Mouse (Mus musculus) pancreas, adult 10 weeks (tissue): Measurements from ENCODE around the gene Dusp8. TPM values are rescaled to one million over a fixed set of nuclear protein-coding genes. Genes with fewer than 3 reads are reported as not detected.

Experiments
- polyA plus RNA-seq: library from polyadenylated mRNA; stranded (reverse); fragments of 350-450 nt; fragmentation: Illumina TruSeq; extraction: RNeasy Lipid Tissue Mini Kit (QIAGEN cat#74804); gene quantifications from one replicate; pipeline ENCODE4 v1.2.3, GENCODE M21; 2015; ENCODE audit warnings: low read depth, low replicate concordance; ENCODE audit not compliant: insufficient read depth

The Dusp8 gene
- 2.1 TPM for polyA plus RNA-seq

GRCm38 (mm10) chr7:142095183-142095931 lies at the start of gene Dusp8:
Gene Dusp8, minus strand, starts transcription at chr7:142095843.

GRCm38 (mm10) chr7:142144507-142144906 lies 48.9 kb upstream of the Dusp8 start, which contains the start of gene Gm45337:
Gene Gm45337, minus strand, starts transcription at chr7:142144607.

GRCm38 (mm10) chr7:142135934-142136333 lies 40.3 kb upstream of the Dusp8 start, which contains the start of gene Gm39115:
Gene Gm39115, minus strand, starts transcription at chr7:142136034.

DNA sequence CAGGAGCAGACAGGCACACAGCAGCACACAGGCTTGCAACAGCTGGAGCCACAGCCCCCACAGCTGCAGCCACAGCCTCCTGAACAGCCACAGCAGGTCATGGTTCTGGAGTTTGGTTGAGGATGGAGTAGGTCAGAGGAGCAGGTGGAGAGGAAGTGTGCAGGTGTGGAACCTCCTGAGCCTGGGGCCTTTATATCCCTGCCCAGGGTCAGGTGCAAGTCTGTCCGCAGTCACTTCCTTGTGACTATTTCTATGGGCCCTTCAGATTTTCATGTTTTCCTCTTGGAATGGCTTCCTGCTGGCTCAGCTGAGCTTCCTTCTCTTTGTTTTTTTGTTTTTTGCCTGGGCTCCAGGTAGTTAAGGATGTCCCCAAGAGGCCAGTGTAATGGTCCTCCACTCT lies 25.0 kb upstream of the Dusp8 start, which contains the start of gene Gm45618:
TSS of gene Gm45618 (minus strand) at position 101 of the 400 bp plus-strand sequence.

DNA sequence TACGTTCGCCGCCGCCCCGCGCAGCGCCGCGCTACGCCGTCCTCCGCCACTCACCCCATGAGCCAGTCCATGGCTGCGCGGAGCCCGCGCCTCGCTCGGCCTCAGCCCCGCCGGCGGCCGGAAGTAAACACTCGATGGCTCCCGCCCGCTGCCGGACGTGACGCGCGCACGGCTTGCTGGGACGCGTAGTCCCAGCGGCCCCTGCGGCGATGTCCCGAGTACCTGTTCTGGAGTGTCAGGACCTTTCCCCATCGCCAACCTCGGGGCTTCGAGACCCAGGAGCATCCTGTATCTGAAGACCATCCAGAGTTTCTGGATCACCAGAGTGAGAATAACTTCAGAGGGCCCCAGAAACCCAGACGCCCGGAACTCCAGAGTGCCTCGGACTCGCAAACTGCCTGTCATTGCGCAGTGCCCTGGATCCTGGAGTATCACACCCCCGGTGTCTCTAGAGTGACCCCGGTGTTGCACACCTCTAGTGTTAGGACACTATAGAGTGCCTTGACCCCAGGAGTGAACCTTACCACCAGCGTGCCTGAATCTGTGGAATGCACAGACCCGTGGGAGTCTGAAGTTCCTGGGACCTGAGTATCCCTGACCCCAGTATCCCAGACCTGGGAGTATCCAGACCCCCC lies 34.6 kb downstream of the Dusp8 start, which contains the start of gene Mob2:
TSS of gene Mob2 (minus strand) at position 135 of the 635 bp plus-strand sequence.

Other genes starting within 250 kb of the Dusp8 start
- 11.2 TPM for gene Tollip, start 177.3 kb downstream of the Dusp8 start, polyA plus RNA-seq
- gene Brsk2, start 146.1 kb downstream of the Dusp8 start, polyA plus RNA-seq: 10.4 TPM
- 23.7 TPM for gene Mob2, start 34.8 kb downstream of the Dusp8 start, polyA plus RNA-seq
- gene Gm45618, start 24.9 kb upstream of the Dusp8 start, polyA plus RNA-seq: not detected
- not detected for gene Gm39115, start 40.2 kb upstream of the Dusp8 start, polyA plus RNA-seq
- not detected for gene Gm45337, start 48.8 kb upstream of the Dusp8 start, polyA plus RNA-seq
- gene Gm29735, start 61.3 kb upstream of the Dusp8 start, polyA plus RNA-seq: not detected
- not detected for gene Gm4553, start 69.9 kb upstream of the Dusp8 start, polyA plus RNA-seq
- gene Krtap5-2, start 80.2 kb upstream of the Dusp8 start, polyA plus RNA-seq: not detected
- gene Gm10153, start 94.5 kb upstream of the Dusp8 start, polyA plus RNA-seq: not detected
- gene Krtap5-3, start 105.5 kb upstream of the Dusp8 start, polyA plus RNA-seq: not detected
- gene Gm7579, start 116.0 kb upstream of the Dusp8 start, polyA plus RNA-seq: not detected
- gene Krtap5-5, start 134.1 kb upstream of the Dusp8 start, polyA plus RNA-seq: not detected
- gene Gm40460, start 145.2 kb upstream of the Dusp8 start, polyA plus RNA-seq: not detected
- gene Gm2431, start 162.5 kb upstream of the Dusp8 start, polyA plus RNA-seq: not detected
- gene Gm4559, start 178.5 kb upstream of the Dusp8 start, polyA plus RNA-seq: not detected
- gene Krtap5-1, start 201.3 kb upstream of the Dusp8 start, polyA plus RNA-seq: not detected
- not detected for gene Krtap5-4, start 207.7 kb upstream of the Dusp8 start, polyA plus RNA-seq